Mouse (Mus musculus): ENCODE data around the gene Efnb1.
"Not testable (repeated sequence)": the region's sequence is repeated elsewhere in the genome, so short reads cannot be mapped to it uniquely, and the experiment has no call there.

Gene Efnb1

DNA sequence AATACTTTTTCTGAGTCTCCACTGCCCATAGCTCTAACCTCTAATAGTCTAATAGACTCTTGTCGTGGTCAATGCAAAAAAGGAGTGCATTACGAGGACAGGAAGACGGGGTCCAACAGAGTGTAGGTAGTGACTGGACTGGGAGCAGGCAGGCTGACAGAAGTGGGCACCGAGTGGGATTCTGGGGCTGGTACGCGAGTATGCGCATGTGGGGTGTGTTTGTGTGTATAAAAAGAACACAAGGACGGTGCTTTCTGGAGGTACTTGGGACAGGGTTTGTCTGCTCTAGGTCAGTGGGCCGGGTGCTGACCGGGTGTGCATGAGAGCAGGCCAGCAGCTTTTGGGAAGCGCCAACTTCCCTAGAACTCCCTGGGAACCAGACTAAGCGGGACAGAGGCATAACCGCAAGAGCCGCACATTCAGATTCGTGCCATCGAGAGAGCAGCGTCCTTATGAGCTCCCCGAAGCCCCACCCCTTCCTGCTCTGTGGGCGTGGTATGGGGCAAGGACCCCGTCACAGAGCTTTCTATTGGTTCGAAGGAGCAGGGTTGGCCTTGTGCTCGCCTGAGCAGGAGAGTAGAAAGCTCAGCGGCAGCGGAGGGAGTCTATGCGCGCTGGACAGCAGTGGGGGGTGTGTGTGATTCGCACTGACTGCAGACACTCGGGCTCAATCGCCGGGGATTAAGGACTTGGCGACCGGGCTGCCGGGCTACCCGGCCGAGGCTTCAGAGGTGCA is at the start of gene Efnb1:
Efnb1 (plus strand) TSS at position 608 of the 736 bp plus-strand sequence.
- DNase-seq (ENCODE audit: low spot score in 2 of 2), result peak; percentile 84 to 85

DNA sequence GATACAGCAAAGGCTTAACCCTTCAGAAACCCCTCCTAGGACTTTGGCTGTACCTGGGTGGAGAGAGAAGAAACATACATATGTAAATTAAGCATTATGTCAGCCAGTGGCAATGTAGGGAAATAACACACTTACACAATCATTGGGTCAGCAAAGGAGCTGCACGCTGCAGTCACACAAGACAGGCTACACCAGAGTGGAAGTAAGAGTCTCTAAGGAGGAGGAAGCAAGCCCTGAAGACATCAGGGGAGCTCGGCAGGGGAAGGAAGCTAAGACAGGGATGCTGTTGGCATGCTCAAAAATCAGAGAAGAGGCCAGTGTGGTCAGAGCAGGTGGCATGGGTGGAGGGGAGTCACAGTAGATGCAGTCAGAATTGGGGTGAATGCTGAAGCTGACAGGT is 43.2 kb upstream of the Efnb1 start:
- DNase-seq (ENCODE audit: low spot score in 2 of 2), result no peak

DNA sequence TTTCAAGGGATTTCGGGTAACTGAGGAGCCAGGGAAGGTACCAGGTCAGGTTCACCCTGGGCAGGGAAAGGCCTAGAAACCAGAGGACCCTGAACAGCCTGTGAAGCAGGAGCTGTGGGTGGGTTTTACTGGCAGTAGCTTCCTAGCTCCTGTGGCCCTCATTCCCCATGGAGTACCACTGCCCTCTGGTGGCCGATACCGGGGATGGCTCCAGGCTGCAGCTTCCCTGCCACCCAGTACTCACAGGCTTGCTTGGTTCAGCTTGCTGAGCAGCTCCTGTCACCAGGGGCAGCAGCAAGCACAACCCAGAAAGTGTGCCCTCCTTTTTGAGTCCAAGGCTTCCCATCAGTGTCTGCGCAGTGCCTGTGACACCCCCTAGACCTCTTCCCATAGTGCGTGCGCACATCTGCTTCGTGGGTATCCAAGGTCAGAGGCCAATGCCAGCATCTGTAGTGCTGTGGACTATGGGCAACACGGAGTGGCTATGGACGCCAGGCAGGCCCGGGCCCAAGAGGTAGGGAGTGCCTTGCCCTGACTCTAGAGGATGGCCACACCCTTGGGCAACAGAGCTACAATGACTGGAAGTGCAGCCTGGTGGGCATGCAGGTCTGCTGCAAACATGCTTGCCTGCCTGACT is 24.7 kb upstream of the Efnb1 start:
- DNase-seq (ENCODE audit: low spot score in 2 of 2), result not testable (repeated sequence)

DNA sequence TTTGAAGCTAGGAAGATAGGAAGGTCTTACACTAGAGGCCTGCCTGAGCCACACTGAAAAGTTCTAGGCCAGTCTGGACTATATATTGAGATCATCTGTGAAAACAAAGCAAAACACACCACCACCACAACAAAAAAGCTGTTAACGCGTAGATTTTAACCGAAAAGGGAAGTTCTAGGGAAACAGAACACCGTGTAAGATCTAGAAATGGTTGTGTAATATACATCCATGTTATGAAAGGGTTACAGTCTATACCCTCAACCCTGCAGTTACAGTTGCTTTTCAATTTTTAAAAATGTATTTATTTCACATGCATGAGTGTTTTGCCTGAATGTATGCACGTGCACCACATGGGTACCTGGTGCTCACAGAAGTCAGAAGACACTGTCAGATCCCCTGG is 16.4 kb upstream of the Efnb1 start:
- no peak for DNase-seq (ENCODE audit: low spot score in 2 of 2)

DNA sequence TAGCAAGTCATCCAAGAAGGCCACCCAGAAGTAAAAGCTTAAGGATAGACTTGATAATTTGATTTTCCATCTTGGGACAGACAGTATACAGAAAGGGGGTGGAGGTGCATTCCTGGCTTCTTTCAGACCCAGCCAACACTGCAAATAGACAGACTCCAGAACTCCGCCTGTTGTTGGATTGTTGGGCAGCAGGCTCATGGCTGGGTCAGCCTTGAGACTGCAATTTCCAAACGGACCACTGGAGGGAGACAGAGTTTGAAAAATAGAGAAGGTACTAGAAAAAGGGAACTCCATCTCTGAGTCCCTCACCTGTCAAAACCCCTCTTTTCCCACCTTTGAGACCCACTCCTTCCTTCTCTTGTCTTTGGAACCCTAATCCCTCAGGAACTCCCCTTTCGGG is 5.9 kb upstream of the Efnb1 start:
- DNase-seq (ENCODE audit: low spot score in 2 of 2), result peak; percentile 67 to 68

DNA sequence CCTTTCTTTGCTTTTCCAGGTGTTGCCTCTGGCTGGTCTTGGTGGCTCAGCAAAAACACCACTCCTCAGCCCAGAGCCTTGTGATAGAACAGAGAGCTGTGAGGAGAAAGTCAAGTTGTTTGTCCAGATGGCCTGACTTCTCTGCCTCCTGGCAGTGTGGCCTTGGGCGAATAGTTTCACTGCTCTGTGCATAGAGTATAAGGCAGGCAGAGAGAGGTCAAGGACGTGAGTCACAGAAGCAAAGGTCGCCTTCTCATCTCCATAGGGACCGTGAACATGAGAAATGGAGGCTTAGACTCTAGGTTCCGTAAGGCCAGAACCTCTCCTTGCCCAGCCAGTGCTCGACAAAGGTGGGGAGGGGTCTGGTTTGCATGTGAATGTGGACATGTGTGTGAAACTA is 3.4 kb upstream of the Efnb1 start:
- DNase-seq (ENCODE audit: low spot score in 2 of 2), result no peak

DNA sequence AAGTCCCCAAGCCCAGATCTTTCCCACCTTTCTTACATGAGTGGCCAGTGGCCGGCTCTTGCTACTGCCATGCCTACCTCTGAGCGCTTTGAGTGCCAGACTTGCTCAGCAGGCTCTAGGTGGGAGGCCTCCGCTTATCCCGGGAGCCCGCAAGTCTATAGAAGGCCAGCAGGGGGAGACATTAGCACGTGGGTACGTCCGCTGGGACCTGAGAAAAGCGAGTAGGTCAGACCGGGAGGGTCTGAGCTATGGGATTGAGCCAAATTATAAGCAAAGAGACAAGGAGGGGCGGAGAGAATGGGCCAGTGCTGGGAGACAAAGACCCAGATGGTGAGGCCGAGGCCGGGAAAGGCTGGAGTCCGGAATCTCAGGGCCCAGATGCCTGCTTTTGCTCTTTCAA is 1.0 kb upstream of the Efnb1 start:
- peak; percentile 79 to 82 for DNase-seq (ENCODE audit: low spot score in 2 of 2)

DNA sequence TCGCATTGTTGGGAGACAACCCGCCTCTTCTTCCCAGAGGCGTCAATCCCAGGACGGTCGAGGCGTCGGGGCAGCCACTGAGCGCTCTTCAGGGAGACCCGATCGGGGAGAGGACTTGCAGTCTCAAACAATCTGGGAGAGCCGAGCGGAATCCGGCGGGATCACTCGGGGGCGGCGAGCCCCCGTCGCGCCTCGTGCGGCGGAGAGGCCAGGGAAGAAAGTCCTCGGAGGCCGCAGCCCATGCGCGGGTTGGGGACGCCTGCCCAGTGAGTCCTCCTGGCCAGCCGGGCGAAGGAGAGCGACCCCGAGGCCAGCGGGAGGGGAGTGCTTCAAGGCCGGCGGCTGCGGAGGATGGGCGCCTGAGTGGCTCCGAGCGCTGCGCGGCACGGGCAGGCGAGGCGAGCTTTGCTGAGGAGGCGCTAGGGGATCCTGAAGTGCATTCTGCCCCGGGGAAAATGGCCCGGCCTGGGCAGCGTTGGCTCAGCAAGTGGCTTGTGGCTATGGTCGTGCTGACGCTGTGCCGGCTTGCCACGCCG is 569 bp downstream of the Efnb1 start:
- DNase-seq (ENCODE audit: low spot score in 2 of 2), result no peak

DNA sequence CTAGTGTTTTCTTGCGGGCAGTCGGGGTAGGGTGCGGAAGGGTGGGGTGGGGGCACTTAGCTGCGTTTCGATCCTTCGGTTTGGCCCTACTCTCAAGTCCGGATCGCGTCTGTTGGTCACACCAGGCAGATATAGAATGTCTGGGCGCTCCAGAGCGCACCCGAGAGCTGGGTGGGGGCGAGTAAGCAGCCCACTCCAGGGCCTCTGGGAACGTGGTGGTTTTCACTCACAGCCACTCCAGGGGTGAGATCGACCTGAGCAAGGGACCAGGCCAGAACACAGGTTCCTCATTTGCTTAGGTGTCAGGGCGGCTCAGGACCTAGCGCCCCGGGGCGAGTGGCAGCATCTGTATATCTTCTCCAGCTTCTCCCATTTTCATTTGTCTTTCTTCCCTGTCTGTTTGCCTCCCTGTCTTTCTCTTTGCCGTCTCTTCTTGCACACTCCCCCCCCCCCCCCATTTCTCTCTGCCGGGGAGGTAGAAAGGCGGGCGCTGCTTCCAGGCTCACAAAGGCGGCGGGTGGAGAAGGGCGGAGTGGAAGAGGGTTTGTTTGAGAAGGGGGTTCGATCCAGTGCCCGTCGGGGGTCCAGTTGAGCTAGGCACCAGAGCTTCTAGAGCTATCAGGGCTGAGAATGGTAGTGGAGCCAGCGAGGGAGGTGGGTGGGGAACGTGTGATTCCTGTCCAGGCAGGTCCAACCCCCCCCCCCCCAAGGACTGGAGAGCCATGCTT is 1.4 kb downstream of the Efnb1 start:
- DNase-seq (ENCODE audit: low spot score in 2 of 2), result no peak

DNA sequence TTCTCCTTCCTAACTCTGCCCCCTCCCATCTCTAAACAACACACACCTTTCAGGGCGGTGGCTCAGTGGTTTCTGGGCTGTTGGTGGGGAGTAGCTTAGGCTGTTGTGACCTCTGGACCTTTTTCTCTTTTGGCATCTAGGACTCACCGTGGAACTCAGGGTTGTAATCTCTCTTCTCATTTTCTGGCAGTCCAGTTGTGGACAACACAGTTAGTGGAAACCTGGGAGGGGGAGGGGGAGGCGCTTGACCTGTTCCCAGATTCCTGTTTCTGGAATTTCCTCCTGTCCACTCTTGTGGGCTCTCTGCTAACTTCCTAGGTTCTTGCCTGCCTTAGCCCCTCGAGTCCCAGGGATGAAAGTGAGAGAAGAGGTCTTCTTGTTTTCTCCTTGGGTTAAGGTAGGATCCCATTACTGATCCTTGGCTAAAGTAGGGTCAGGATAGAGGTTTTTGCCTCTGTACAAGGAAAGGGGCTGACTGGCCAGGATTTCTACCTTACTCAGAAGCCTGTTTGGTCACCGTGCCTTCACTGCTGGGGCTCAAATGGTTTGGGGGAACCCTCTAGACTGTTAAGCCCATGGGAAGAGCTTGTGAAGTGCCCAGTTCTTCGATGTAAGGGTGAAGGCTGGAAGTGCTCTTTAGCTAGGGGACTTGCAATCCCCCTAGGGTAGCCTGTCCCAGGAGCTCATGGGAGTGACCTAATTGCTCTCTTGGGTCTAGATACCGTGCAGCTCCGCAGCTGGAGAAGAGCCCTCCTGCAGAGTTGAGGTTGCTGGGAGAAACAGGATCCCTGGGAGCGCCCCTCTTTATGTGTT is 2.2 kb downstream of the Efnb1 start:
- DNase-seq (ENCODE audit: low spot score in 2 of 2), result no peak

DNA sequence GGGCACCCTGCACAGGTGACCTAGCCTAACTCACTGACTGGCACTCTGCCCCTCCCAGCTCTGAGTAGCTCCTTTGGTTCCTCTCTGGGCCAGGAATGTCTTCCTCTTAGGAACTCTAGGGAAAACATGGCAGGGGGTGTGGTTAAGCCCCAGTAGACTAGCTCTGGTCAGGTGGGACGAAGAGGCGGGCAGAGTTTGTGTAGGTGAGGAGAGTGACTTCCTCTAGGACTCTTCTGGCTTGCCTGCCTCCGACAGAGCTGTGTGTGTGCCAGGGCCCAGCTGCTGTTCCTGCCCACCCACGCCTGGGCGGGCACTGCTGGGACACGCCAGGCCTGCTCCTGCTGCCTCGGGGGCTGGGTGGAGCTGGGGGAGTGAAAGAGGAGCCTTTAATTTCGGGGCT is 5.1 kb downstream of the Efnb1 start:
- peak; percentile 52 to 54 for DNase-seq (ENCODE audit: low spot score in 2 of 2)

DNA sequence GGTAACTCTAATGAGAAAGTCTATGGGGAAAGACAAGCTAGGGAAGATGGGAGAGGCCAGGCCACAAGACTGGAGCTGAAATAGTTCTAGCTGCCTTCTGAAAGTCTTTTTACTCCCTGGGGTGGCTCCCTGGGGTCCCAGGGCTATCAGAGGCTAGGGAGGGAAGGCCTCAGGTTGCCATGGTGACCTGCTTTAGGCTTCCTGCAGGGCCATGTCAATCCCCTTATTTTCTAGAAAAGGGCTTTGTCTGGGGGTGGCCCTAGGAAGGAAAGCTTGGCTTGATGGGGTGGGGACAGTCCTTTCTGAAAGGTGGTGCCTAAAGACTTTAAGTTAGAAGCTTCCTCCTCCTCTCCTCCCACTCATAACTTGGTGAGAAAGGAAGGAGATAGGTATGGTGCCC is 6.0 kb downstream of the Efnb1 start:
- no peak for DNase-seq (ENCODE audit: low spot score in 2 of 2)

DNA sequence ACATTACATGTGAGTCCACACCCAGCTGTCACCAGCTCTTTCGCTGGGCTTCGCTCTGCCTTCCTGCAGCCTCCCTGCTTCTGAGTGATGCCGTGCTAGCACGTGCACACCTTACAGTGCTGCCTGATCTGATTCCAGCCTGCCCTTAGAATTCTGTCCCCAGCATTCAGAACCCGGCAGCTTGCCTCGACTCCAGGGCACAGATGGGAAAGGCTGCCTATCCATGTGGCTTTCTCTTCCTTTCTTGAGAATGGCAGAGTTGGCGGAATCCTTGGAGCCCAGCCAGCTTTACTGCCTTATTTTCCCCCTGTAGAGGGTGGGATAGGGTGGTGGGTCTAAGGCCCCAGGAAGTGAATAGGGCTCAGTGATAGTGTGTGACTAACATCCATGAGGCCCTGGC is 9.6 kb downstream of the Efnb1 start:
- DNase-seq (ENCODE audit: low spot score in 2 of 2), result no peak

DNA sequence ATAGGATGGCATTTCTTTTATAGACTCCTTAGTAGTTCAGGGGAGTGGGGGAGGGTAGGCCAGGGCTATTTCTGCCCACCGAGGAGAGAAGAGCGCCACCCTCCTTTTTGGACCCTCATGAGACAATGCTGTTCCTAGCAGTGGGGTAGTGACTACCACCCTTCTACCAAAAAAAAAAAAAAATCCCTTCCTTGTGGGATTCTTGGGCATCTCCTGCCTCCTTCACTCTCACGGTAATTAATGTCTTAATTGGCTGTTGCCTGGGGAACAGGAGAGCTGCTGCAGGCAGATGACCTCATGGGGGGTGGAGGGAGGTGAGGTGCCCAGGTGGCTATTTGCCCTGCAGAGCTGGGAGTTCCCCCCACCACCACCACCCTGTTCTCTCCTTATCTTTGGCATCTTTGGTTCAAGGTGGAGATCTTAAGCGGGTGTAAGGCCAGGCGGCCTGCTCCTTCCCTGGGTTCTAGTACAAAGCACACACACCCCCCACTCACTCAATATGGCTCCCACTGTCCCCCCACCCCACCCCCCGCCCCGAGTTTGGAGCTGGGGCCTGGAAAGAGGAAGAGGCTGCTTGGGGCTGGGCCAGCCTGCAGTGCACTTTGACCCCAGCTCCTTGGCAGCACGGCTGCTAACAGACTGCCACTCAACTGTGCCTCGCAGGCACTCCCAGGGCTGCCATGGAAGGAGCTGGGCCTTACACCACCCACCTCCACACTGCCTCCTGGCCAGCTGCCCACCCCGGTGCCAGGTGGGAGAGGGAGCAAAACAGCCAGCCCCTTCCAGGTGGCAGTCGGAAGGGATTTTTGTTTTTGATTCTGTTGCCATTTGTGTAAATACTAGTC is 12.4 kb downstream of the Efnb1 start:
- no peak for DNase-seq (ENCODE audit: low spot score in 2 of 2)

DNA sequence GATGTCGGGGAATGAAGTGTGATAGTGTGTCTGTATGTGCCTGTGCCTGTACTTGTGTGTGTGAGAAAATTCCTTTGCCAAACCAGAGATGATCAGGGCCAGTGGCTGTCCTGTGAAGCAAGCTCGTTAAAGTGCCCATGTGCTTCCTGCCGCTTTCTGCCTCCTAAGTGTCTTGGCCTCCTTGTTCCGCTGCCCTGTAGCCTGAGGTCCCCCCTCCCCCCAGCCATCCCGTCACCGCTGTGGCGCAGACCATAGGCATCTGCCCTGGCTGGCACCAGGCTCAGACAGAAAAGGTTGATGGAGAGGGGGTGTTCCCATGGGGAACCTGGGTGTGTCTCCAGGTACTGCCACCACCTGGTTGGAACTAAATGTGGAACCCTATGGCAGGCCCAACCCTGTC is 13.1 kb downstream of the Efnb1 start:
- no peak for DNase-seq (ENCODE audit: low spot score in 2 of 2)

DNA sequence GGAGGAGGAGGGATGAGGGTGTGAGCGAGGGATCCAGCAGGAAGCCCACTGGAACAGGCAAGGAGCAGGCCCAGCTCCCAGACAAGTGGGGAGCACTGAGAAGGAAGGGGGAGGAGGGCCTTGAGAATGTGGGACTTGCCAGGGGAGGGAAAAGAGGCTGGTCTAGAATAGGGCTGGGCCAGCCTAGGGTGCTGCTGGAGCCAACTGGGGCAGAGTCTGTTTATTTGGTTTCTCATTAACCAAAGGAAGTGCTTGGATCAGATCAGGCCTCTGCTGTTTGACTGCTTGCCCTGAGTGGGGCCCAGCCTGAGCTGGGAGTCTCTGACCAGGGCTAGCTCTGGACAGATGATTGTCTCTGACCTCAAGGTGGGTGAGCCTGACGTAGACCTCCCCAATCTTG is 14.0 kb downstream of the Efnb1 start:
- DNase-seq (ENCODE audit: low spot score in 2 of 2), result no peak

DNA sequence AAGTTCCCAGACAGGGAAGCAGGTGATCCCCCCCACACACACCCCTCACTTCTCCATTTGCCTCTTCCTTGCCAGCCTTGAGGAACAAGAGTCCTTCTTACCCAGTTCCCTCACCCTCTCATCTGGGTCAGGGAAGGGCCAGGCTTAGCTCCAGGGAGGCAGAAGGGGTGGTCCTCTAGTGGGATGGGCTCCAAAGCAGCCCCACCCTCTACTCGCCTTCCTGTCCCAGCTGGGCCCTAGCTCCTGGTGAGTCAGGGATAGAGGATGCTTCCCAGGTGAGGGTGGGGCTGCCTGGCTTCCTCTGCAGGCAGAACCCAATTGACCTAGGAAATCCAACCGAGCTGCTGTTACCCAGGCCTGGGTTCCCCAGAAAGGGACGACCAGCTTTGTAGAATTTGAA is 14.8 kb downstream of the Efnb1 start:
- no peak for DNase-seq (ENCODE audit: low spot score in 2 of 2)

DNA sequence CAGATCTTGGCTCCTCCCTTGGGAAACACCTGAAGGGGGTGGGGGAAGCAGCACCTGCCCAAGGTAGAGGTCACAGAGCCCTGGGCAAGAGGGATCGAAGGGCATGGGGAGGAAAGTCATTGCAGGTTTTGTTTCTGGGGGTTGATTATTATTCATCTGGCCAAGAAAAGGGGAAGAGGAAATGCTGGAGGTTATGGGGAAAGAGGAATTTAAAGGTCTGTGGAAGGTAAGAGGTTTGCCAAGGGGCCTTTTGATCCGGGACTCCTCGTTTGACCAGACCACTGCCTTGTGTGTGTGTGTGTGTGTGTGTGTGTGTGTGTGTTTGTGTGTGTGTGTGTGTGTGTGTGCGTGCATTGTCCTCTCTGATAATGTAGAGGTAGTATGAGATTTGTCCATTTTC is 15.5 kb downstream of the Efnb1 start:
- DNase-seq (ENCODE audit: low spot score in 2 of 2), result no peak

DNA sequence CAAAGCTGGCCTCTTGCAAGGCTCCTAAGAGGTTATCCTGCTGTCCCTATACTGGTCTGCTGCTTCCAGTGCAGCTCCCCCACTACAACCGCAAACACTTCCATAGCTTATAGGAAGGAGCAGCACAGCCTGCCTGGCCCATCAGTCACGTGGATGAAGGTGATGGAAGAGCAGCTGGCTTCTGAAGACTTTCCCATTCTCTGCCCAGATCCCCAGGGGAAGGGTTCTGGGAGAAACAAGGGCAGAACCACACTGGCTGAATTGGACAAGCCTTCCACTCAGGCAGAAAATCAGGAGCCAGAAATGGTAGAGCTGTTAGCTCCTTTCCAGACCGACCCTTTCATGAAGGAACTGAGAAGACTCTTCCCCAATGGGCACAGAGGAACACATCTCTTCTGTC is 16.2 kb downstream of the Efnb1 start:
- DNase-seq (ENCODE audit: low spot score in 2 of 2), result no peak

DNA sequence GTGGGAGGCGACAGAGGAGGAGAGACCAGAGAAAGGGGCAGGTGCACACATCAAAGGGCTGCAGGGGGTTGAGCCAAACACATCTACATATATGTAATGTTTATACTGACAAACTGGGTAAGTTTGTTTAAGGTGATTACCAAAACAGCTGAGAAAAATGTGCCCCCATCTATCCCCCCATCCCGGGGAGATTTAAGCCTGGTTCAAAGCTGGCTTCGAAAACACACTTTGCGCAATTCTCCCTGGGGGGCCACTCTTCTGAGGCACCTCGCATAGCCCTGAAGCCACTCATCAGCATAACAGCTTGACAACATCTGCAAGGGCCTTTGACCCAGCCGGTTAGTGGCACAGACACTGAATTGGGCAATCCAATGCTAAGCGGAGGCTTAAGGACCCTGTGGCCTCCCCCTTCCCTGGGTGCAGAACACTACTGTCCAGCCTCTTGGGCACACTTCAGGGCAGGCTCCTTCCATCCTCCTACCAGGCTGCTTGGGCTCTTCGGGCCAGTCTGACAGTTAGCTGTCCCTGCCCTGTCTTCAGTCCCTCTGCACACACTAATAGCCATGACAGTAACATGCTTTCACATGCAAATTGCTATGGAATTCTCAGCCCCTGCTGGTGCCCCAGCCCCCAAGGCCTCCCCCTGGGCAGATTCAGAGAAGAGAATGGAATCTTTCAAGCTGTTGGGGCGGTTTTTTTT is 16.8 kb downstream of the Efnb1 start:
- DNase-seq (ENCODE audit: low spot score in 2 of 2), result no peak

All from frontal cortex, postnatal 36 days (tissue).